Mouse (Mus musculus) layer of hippocampus, adult 18-20 months (tissue): ENCODE measurements around the gene Prkce. TPM values are rescaled to one million over a fixed set of nuclear protein-coding genes. Genes with fewer than 3 reads are reported as not detected.

Source experiments
- DNase-seq, 2 experiments: peaks; one replicate each; pipeline ENCODE4 v3.0.0; 2022; ENCODE audit warnings: low spot score in 2 of 2
- total RNA-seq, 2 experiments: library from RNA; stranded (reverse); gene quantifications; 2 replicates each; pipeline ENCODE4 v1.2.3; 2021

Prkce gene
- total RNA-seq, 2 experiments from 2014 or later = 388 to 410 TPM

DNA sequence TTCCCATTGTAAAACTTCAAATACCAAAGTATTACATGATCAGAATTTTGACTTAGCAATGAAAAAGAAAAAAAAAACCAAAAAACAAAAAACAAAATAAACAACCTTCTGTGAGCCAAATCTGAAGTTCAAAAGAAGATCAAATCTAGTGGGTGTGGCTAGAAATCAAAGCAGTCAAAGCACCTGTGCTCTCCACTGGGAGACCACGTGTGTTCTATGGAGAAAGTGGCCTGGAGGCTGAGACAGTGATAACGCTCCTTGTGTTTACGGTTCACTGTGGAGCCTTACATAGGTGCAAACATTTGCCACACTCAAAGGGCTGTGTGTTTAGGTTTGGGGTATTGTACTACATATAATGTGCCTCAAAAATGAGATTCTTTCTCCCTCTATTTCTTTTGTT lies 132.0 kb downstream of the Prkce start:
- DNase-seq = no peak

DNA sequence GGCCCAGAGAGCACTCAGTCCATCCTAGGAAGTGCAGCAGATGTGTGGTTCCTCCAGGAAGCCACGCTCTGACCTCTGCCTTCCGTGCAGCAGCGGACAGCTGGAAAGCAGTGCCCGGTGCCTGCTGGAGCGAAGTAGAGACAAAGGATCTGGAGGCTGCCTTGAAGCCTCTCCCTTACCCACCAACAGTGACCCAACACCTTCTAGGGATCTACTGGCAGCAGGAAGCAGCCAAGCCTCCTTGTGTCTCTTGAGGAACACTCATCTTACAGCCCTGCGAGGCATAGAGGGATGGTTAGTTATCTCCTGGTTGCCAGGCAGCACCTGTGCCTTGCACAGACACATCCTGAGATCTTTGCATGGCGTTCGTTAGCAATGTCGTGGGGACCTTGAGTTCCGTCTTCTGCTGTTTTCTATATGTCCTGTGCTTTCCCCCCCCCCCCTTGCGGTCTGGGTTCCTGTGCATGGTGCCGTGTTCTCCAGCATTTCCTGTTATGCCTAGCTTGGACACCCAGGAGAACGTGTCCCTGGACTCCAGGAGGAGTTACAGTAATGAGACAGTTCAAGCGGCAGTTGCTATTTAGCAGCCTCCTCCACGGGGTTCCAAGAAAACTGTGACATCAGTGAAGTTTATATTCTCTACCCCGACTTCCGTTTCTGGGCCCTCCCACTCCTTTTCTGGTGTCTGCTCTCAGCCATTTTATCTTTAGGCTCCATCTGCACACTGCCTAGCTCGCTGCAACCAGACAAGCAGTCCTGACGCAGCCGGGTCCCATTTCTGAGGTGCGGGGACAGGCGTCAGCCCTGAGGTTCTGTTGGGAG lies 133.4 kb downstream of the Prkce start:
- peak; percentile 73 to 82 for DNase-seq

DNA sequence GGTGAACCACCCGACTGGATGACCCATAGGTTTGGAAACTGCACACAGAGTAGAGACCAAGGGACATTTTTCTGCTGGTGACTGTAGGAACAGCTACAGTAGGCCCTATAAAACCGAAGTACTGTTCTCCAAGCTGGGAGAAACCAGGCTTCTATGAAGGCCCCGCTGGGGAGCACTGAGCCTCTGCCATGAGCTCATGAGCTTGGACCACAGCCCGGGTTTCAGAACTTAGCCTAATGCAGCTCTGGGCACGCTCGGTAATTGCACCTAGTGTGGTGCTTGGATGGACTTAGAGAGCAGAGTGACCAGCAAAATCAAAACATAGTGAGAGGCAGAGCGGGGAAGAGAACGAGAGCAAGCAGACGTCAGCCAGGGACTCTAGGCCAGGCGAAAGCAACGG lies 134.7 kb downstream of the Prkce start:
- peak in 1 of 2 experiments; percentile 70 for DNase-seq

GRCm38 (mm10) chr17:86302861-86303331 lies 135.3 kb downstream of the Prkce start:
- no peak for DNase-seq

DNA sequence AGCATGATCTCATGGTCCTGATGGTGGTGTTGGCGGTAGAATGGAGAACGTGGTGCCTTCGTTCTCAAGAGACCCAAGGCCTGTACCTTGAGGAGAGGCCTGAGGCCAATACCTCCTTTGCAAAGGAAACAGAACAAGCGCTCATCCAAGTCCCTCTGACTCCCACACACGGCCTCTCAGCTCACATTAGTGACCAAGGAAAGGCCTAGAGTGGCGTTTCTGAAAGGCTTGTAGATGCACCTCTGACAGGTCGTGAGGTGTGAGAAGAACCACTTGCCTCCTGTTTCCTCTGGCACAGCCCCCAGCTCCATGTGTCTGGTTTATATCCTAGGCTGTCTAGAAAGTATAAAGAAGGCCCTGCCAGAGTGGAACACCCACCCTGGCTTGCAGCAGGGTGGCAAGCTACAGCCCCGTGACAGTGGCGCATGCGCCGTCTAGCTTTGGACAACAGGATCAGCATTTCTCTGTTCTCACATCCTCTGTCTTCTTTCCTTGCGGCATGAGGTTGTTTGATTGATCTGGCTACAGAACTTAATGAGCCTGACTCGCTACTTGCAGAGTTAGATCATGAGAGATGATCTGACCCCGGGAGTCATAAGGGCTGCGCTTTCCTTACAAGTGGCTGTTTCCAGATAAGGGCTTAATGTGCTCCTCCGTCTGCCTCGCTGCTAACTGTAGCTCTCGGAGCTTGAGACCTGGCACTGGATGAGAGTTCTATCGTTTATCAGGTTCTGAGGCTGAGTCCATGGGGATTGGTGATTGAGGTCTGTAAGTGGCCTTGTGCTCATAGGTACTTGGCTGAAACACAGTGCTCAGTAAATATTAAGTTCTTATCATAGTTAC lies 136.0 kb downstream of the Prkce start:
- DNase-seq = no peak

DNA sequence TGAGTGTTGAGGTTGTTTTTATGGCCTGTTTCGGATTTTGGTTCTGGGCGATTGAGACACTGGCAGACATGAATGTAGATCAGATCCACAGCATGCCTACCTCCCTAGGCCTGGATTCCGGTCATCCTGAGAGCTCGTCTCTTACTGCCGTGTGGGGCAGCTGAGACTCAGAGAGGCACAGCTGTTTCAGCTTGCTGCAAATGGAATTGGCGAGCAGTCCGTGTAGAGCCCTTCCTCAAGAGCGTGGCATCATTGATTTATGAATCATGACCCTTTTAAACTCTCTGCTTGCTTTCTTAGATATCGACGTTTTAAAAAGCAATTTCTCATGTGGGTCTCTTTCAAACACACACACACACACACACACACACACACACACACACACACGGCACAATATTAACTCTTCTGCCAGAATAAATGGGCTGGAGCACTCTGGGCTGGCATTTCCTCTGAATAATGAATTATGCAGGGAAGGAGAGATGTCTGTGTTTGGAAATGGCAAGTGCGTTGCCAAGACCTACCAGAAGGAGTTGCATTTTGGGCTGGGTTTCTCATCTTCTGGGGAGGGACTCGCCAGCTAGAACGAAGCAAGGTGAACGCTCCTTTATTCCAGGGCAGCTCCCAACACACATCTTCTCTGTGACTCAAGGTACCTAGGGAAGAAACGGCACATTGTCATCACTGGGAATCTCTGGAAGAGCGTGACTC lies 137.5 kb downstream of the Prkce start:
- no peak for DNase-seq

DNA sequence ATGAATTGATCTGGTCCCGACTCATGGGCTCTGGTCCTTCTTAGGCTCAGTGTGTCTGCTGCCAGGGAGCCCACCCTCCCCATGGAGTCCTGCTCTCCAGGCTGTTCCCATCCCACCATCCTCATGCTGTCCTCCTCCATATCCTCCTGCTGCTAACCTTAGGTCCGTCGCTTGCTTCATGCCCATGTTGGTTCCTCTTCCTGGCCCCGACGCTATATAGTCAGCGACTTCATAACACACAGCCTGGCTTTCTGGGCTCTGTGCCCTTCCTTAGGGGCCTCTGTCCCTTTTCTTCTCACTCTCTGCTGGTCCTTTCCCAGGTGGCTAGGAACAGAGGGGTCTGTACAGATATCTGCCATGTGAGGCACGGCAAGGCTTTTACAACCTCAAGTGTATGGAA lies 138.6 kb downstream of the Prkce start:
- DNase-seq = no peak

GRCm38 (mm10) chr17:86313413-86314139 lies 146.0 kb downstream of the Prkce start:
- no peak for DNase-seq

GRCm38 (mm10) chr17:86315874-86316273 lies 148.3 kb downstream of the Prkce start:
- no peak for DNase-seq

- no peak for DNase-seq
Observed at GRCm38 (mm10) chr17:86316771-86317170, 149.2 kb downstream of the Prkce start.

DNA sequence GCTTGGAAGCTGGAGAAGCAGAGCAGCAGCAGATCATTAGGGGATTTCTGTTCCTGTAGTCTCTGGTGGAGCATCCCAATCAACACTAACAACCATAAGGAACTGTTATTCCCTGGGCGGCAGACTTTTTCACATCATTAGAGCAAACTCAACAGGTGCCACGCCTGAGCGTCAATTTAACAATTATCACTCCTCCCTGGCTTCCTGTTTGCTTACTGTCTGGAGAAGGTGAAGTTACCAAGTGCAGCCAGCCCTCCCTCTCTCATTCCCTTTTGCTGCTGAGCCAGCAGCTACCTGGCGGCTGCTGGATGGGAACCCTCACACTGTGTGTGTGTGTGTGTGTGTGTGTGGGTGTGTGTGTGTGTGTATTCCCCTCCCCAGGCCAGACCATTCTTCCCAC lies 149.6 kb downstream of the Prkce start:
- no peak for DNase-seq

DNA sequence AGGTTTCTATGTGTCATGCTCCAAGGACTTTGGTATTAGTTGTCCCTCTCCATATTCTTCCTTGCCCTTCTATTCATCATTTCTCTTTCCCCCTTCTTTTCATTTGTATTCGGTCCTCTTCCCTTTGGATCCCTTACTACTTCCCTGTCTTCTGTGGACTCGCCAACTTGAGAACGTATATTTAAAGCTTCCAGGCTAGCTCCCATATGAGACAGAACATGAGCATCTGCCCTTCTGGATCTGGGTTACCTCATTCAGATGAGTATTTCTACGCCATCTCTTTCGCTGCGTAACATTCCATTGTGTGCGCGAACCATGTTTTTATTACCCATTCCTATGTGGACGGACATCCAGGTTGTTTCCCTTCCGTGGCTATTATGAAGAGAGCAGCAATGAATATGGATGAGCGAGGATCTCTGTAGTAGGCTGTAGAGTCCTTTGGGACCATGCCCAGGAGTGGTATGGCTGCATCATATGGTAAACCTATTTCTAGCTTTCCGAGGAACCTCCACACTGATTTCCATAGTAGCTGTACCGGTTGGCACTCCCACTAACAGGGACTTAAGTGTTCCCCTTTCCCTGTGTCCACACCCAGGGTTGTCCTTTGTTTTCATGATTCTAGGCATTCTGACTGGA lies 152.5 kb downstream of the Prkce start:
- DNase-seq = no peak

GRCm38 (mm10) chr17:86322840-86323239 lies 155.3 kb downstream of the Prkce start:
- no peak for DNase-seq

DNA sequence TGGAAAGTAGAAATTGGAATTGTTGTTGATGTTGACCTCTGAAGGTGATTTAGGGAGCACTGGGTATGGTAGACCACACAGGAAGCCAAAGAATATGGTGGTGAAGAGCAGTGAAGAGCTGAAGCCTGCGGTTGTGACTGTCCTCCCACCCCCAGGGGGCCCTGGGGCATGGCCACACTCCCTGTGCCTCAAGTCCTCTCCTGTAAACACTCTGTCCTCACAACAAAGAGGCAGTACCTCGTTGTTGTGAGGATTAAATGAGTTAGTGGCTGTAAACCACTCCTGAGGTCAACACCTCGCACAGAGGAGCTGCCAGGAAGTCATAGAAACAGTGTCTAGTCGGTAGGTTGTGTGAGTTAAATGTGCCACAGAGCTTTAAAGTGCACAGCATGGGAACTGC lies 155.7 kb downstream of the Prkce start:
- DNase-seq = no peak

GRCm38 (mm10) chr17:86323909-86324686 lies 156.5 kb downstream of the Prkce start:
- no peak for DNase-seq

DNA sequence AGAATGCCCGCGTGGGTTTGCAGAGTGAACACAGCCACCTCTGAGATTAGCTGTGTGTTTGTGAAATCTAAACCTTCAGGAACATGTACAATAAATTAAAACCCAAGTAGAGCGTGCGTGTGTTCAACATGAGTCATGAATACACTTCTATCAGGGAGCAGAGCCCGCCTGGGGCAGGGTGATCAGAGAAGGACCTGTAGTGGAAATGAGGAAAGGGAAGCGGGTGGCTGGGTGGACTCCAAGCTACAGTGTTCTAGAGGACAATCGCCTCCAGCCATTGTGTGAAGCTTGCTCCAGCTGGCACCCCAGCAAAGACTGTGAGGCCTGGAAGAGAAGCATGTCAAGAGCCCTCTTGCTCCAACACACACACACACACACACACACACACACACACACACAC lies 157.2 kb downstream of the Prkce start:
- no peak for DNase-seq

- no peak for DNase-seq
Observed at GRCm38 (mm10) chr17:86325317-86325716, 157.7 kb downstream of the Prkce start.

- no peak for DNase-seq
Observed at GRCm38 (mm10) chr17:86327958-86328357, 160.4 kb downstream of the Prkce start.

DNA sequence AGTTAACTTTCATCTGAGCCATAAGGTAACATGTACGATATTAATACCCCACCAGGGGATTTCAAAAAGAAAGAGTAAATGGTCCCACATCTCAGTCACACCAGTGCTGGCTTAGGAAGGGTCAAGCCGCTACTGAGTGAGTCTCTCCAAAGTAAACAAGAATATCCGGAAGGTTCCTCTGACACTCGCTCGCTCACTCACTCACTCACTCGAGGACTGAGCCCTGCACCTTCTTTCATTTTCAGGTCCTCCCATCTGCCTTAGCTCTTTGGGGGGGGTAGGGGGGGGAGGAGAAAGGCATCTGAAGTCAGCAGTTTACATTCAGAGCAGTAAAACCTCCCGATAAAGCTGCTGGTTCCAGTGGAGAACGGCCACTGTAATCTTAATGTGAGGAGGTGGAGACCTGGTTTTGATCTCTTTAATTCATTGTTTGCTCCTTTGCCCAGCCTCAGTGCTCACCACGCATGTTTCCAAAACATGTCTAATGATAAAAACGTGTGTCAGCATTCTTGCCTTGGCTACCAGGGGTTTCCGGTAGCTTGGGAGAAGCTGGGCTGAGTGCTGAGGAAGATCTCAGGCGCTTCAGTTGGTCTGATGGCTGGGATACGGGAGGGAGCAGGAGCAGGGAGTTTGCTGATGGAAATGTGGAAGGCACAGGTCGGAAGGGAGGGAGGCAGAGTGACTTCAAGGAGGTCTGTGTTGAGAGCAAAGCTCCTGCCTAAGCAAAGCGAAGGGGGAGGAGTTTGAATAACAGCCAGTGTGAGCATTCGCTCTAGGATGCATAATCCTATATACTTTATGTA lies 161.9 kb downstream of the Prkce start:
- DNase-seq = no peak
